Mouse (Mus musculus) fat pad, adult 2 months (tissue): ENCODE measurements around the gene Hist1h2an.
"Not testable (repeated sequence)": the region's sequence is repeated elsewhere in the genome, so short reads cannot be mapped to it uniquely, and the experiment has no call there.

ENCODE experiments used
- DNase-seq: peaks from one replicate; pipeline ENCODE4 v3.0.0-alpha.2; 2011; ENCODE audit warnings: low read depth, low spot score; ENCODE audit errors: extremely low read depth

The Hist1h2an gene

GRCm38 (mm10) chr13:21786899-21787629 lies at the start of gene Hist1h2an, which contains the start of gene Hist1h2bp:
Gene Hist1h2an (minus strand): TSS chr13:21787218.
Gene Hist1h2bp (plus strand): TSS chr13:21787461.
- peak; percentile 92 for DNase-seq

GRCm38 (mm10) chr13:21833461-21833860 lies 46.4 kb upstream of the Hist1h2an start, which contains the start of the genes Hist1h2ap and Hist1h2br:
Gene Hist1h2ap (minus strand): TSS chr13:21833507.
Gene Hist1h2br (plus strand): TSS chr13:21833743.
- DNase-seq, result not testable (repeated sequence)

- not testable (repeated sequence) for DNase-seq
These were observed 44.7 kb upstream of the Hist1h2an start, which contains the start of gene Hist1h4n for GRCm38 (mm10) chr13:21831418-21832394. Gene Hist1h4n (minus strand): TSS chr13:21832196.

- DNase-seq, result no peak
These were observed 43.3 kb upstream of the Hist1h2an start for GRCm38 (mm10) chr13:21830344-21830743.

- DNase-seq, result no peak
These were observed 41.5 kb upstream of the Hist1h2an start for GRCm38 (mm10) chr13:21828511-21828910.

GRCm38 (mm10) chr13:21820082-21820890 lies 33.3 kb upstream of the Hist1h2an start:
- not testable (repeated sequence) for DNase-seq

- not testable (repeated sequence) for DNase-seq
These were observed 25.1 kb upstream of the Hist1h2an start for GRCm38 (mm10) chr13:21812092-21812491.

- DNase-seq, result not testable (repeated sequence)
These were observed 24.5 kb upstream of the Hist1h2an start, which contains the start of gene Hist1h4m for GRCm38 (mm10) chr13:21811539-21811938. Gene Hist1h4m (plus strand): TSS chr13:21811746.

GRCm38 (mm10) chr13:21811074-21811473 lies 24.1 kb upstream of the Hist1h2an start:
- DNase-seq, result not testable (repeated sequence)

GRCm38 (mm10) chr13:21810073-21810472 lies 23.1 kb upstream of the Hist1h2an start, which contains the start of the genes Hist1h2bq and Hist1h2ao:
Gene Hist1h2bq (minus strand): TSS chr13:21810197.
Gene Hist1h2ao (plus strand): TSS chr13:21810465.
- DNase-seq, result not testable (repeated sequence)

GRCm38 (mm10) chr13:21803058-21803457 lies 16.0 kb upstream of the Hist1h2an start:
- not testable (repeated sequence) for DNase-seq

GRCm38 (mm10) chr13:21797163-21797562 lies 10.1 kb upstream of the Hist1h2an start:
- DNase-seq, result not testable (repeated sequence)

GRCm38 (mm10) chr13:21795584-21795983 lies 8.6 kb upstream of the Hist1h2an start:
- no peak for DNase-seq

- DNase-seq, result no peak
These were observed 3.7 kb upstream of the Hist1h2an start for GRCm38 (mm10) chr13:21790601-21791283.

GRCm38 (mm10) chr13:21789925-21790324 lies 2.9 kb upstream of the Hist1h2an start:
- DNase-seq, result no peak

GRCm38 (mm10) chr13:21787760-21788593 lies 959 bp upstream of the Hist1h2an start:
- DNase-seq, result no peak

GRCm38 (mm10) chr13:21786189-21786898 lies 674 bp downstream of the Hist1h2an start:
- no peak for DNase-seq

GRCm38 (mm10) chr13:21784311-21784710 lies 2.7 kb downstream of the Hist1h2an start:
- no peak for DNase-seq
